Mouse (Mus musculus) urinary bladder, adult 2 months (tissue): ENCODE results near the gene Cnn1. TPM values are rescaled to one million over a fixed set of nuclear protein-coding genes. Genes with fewer than 3 reads are reported as not detected.
"Not testable (repeated sequence)": the region's sequence is repeated elsewhere in the genome, so short reads cannot be mapped to it uniquely, and the experiment has no call there.

Experiments
- DNase-seq: peaks from one replicate; pipeline ENCODE4 v3.0.0; 2022; ENCODE audit warnings: low spot score
- polyA plus RNA-seq: library from polyadenylated mRNA; depleted of rRNA; stranded (reverse); fragments of >200 nt; gene quantifications from 2 replicates; pipeline ENCODE4 v1.2.3, GENCODE M21; 2012

The Cnn1 gene
- polyA plus RNA-seq, 1 experiment: 3,917 TPM

GRCm38 (mm10) chr9:22075778-22076177 is 23.2 kb upstream of the Cnn1 start:
- not testable (repeated sequence) for DNase-seq

GRCm38 (mm10) chr9:22076223-22076622 is 22.8 kb upstream of the Cnn1 start:
- no peak for DNase-seq

- DNase-seq: no peak
Measured at GRCm38 (mm10) chr9:22084667-22085021, 14.4 kb upstream of the Cnn1 start.

GRCm38 (mm10) chr9:22085022-22085834 is 13.8 kb upstream of the Cnn1 start, which contains the start of gene Ecsit:
Gene Ecsit (minus strand): TSS chr9:22085438.
- DNase-seq: peak; percentile 72

GRCm38 (mm10) chr9:22086012-22086411 is 13.0 kb upstream of the Cnn1 start:
- no peak for DNase-seq

- DNase-seq: no peak
Measured at GRCm38 (mm10) chr9:22087034-22087618, 11.9 kb upstream of the Cnn1 start.

GRCm38 (mm10) chr9:22089281-22089680 is 9.7 kb upstream of the Cnn1 start:
- DNase-seq: no peak

GRCm38 (mm10) chr9:22089986-22090385 is 9.0 kb upstream of the Cnn1 start:
- no peak for DNase-seq

GRCm38 (mm10) chr9:22092746-22093145 is 6.3 kb upstream of the Cnn1 start:
- DNase-seq: no peak

GRCm38 (mm10) chr9:22095854-22096307 is 3.1 kb upstream of the Cnn1 start:
- peak; percentile 76 for DNase-seq

- DNase-seq: no peak
Measured at GRCm38 (mm10) chr9:22099922-22100321, 906 bp downstream of the Cnn1 start.

- no peak for DNase-seq
Measured at GRCm38 (mm10) chr9:22108194-22108593, 9.2 kb downstream of the Cnn1 start.

GRCm38 (mm10) chr9:22115635-22116034 is 16.6 kb downstream of the Cnn1 start:
- no peak for DNase-seq

- no peak for DNase-seq
Measured at GRCm38 (mm10) chr9:22116086-22116485, 17.1 kb downstream of the Cnn1 start.

- DNase-seq: peak; percentile 75
Measured at GRCm38 (mm10) chr9:22116740-22117426, 17.9 kb downstream of the Cnn1 start, which contains the start of gene Elof1. Gene Elof1 (minus strand): TSS chr9:22117172.

GRCm38 (mm10) chr9:22117754-22118456 is 18.9 kb downstream of the Cnn1 start:
- no peak for DNase-seq

GRCm38 (mm10) chr9:22119543-22119942 is 20.5 kb downstream of the Cnn1 start:
- no peak for DNase-seq

GRCm38 (mm10) chr9:22121545-22121944 is 22.5 kb downstream of the Cnn1 start:
- DNase-seq: no peak

- DNase-seq: no peak
Measured at GRCm38 (mm10) chr9:22122005-22122404, 23.0 kb downstream of the Cnn1 start.

GRCm38 (mm10) chr9:22123069-22123609 is 24.1 kb downstream of the Cnn1 start:
- DNase-seq: no peak

- DNase-seq: no peak
Measured at GRCm38 (mm10) chr9:22124169-22124568, 25.2 kb downstream of the Cnn1 start.
